Mouse (Mus musculus) forebrain, embryonic 12.5 days (tissue): ENCODE results near the gene Isoc2a. TPM values are rescaled to one million over a fixed set of nuclear protein-coding genes. Genes with fewer than 3 reads are reported as not detected.
A peak's percentile ranks its signal among the peaks of the same experiment; 100 is the strongest.

ENCODE experiments used
- ATAC-seq: fragments of 200-750 bp; cut with Nextera tagmentation; 2 replicates; pipeline ENCODE4 v1.8.0; 2017; ENCODE audit warnings: moderate TSS enrichment; ENCODE audit not compliant: low FRiP score
- H3K27ac ChIP-seq: fragments of 300-500 bp; sonication (generic); 2 replicates; pipeline ENCODE4 v1.5.1; 2016; ENCODE audit warnings: mild to moderate bottlenecking
- H3K27me3 ChIP-seq: fragments of 300-500 bp; sonication (generic); 2 replicates; pipeline ENCODE4 v1.6.1; 2016; ENCODE audit warnings: mild to moderate bottlenecking
- H3K36me3 ChIP-seq: fragments of 300-500 bp; sonication (generic); replicated peaks from 2 replicates; pipeline ENCODE4 v1.6.1; 2016; ENCODE audit warnings: mild to moderate bottlenecking
- H3K4me1 ChIP-seq: fragments of 300-500 bp; sonication (generic); 2 replicates; pipeline ENCODE4 v1.6.1; 2016
- H3K4me2 ChIP-seq: fragments of 300-500 bp; sonication (generic); 2 replicates; pipeline ENCODE4 v1.6.1; 2016; ENCODE audit warnings: mild to moderate bottlenecking, moderate library complexity
- H3K4me3 ChIP-seq: fragments of 300-500 bp; sonication (generic); replicated peaks from 2 replicates; pipeline ENCODE4 v1.5.1; 2016; ENCODE audit warnings: mild to moderate bottlenecking
- H3K9ac ChIP-seq: fragments of 300-500 bp; sonication (generic); 2 replicates; pipeline ENCODE4 v1.6.1; 2016; ENCODE audit warnings: mild to moderate bottlenecking
- H3K9me3 ChIP-seq: fragments of 300-500 bp; sonication (generic); 2 replicates; pipeline ENCODE4 v1.6.1; 2016
- WGBS: fragments of 180-500 bp; shearing (Covaris S2); methylation state at CpG from one replicate; pipeline ENCODE4 v1.1.7; 2016; 5-methylcytosine and 5-hydroxymethylcytosine counted together
- polyA plus RNA-seq: library from polyadenylated mRNA; unstranded; fragments of >200 nt; fragmentation: Nextera tagmentation; extraction: Ambion mirVana; gene quantifications from 2 replicates; pipeline ENCODE4 v1.2.1, GENCODE M21; 2016

Gene Isoc2a
- polyA plus RNA-seq, 1 experiment from 2014 or later, result 0.89 TPM

GRCm38 (mm10) chr7:4933103-4933502 is 56.1 kb downstream of the Isoc2a start:
- Histone ChIP-seq H3K36me3 (no peaks in the 10 kb centered on the region), H3K27me3 (no peaks in the 10 kb centered on the region), H3K4me1 (no peaks in the 10 kb centered on the region), H3K27ac (no peak overlapping the region), H3K4me2 (no peak overlapping the region), H3K4me3 (no peak overlapping the region), H3K9ac (no peak overlapping the region), H3K9me3 (0 out of 2 replicates have a peak, but pooled peaks cover 7% of the 10 kb centered on the region)
- WGBS, result 84% methylated on average over 12 of the region's 12 CpGs
- ATAC-seq, result no peak

- no peak for ATAC-seq
- H3K9ac ChIP-seq, result no peak overlapping the region
- H3K36me3 ChIP-seq, result no peaks in the 10 kb centered on the region
- H3K4me1 ChIP-seq, result no peaks in the 10 kb centered on the region
- H3K27me3 ChIP-seq, result no peaks in the 10 kb centered on the region
- H3K4me2 ChIP-seq, result no peak overlapping the region
- no peak overlapping the region for H3K27ac ChIP-seq
- 74% methylated on average over 4 of the region's 4 CpGs for WGBS
- H3K9me3 ChIP-seq, result 0 out of 2 replicates have a peak, but pooled peaks cover 7% of the 10 kb centered on the region
- no peak overlapping the region for H3K4me3 ChIP-seq
Measured at GRCm38 (mm10) chr7:4934160-4934914, 57.4 kb downstream of the Isoc2a start.

- Histone ChIP-seq H3K4me3 (no peak overlapping the region), H3K4me1 (no peaks in the 10 kb centered on the region), H3K4me2 (no peak overlapping the region), H3K36me3 (no peaks in the 10 kb centered on the region), H3K9me3 (0 out of 2 replicates have a peak, but pooled peaks cover 7% of the 10 kb centered on the region), H3K9ac (no peak overlapping the region), H3K27ac (no peak overlapping the region), H3K27me3 (no peaks in the 10 kb centered on the region)
- no peak for ATAC-seq
- WGBS, result 84% methylated on average over 10 of the region's 10 CpGs
Measured at GRCm38 (mm10) chr7:4936832-4937231, 59.9 kb downstream of the Isoc2a start.

- H3K27me3 ChIP-seq, result no peaks in the 10 kb centered on the region
- H3K9ac ChIP-seq, result no peak overlapping the region
- H3K4me1 ChIP-seq, result no peaks in the 10 kb centered on the region
- H3K4me3 ChIP-seq, result no peak overlapping the region
- ATAC-seq, result no peak
- WGBS, result 87% methylated on average over 10 of the region's 11 CpGs
- H3K36me3 ChIP-seq, result no peaks in the 10 kb centered on the region
- H3K27ac ChIP-seq, result no peak overlapping the region
- H3K9me3 ChIP-seq, result 0 out of 2 replicates have a peak, but pooled peaks cover 7% of the 10 kb centered on the region
- H3K4me2 ChIP-seq, result no peak overlapping the region
Measured at GRCm38 (mm10) chr7:4937392-4937791, 60.4 kb downstream of the Isoc2a start.

GRCm38 (mm10) chr7:4938456-4938855 is 61.5 kb downstream of the Isoc2a start:
- 0 out of 2 replicates have a peak, but pooled peaks cover 7% of the 10 kb centered on the region for H3K9me3 ChIP-seq
- no peak overlapping the region for H3K4me3 ChIP-seq
- no peak overlapping the region for H3K27ac ChIP-seq
- WGBS, result 30% methylated on average over 2 of the region's 2 CpGs
- ATAC-seq, result no peak; the same call in 1 of the 2 replicates
- H3K36me3 ChIP-seq, result no peaks in the 10 kb centered on the region
- H3K4me1 ChIP-seq, result peaks cover 2% of the 10 kb centered on the region; the same call in 1 of the 2 replicates
- H3K27me3 ChIP-seq, result no peaks in the 10 kb centered on the region
- no peak overlapping the region for H3K9ac ChIP-seq
- H3K4me2 ChIP-seq, result no peak overlapping the region

GRCm38 (mm10) chr7:4940068-4940479 is 63.1 kb downstream of the Isoc2a start:
- no peak overlapping the region for H3K27ac ChIP-seq
- no peak overlapping the region for H3K9ac ChIP-seq
- WGBS, result 21% methylated on average over 9 of the region's 9 CpGs
- peaks cover 4% of the 10 kb centered on the region; the same call in 1 of the 2 replicates for H3K4me1 ChIP-seq
- no peaks in the 10 kb centered on the region for H3K9me3 ChIP-seq
- no peak overlapping the region for H3K4me2 ChIP-seq
- H3K36me3 ChIP-seq, result no peaks in the 10 kb centered on the region
- ATAC-seq, result peak; percentile 67; the same call in 1 of the 2 replicates
- no peak overlapping the region for H3K4me3 ChIP-seq
- no peaks in the 10 kb centered on the region for H3K27me3 ChIP-seq

GRCm38 (mm10) chr7:4942673-4943072 is 65.7 kb downstream of the Isoc2a start:
- WGBS, result 56% methylated on average over 5 of the region's 5 CpGs
- Histone ChIP-seq H3K4me3 (no peak overlapping the region), H3K27me3 (no peaks in the 10 kb centered on the region), H3K27ac (no peak overlapping the region), H3K4me1 (peaks cover 4% of the 10 kb centered on the region; the same call in 1 of the 2 replicates), H3K36me3 (no peaks in the 10 kb centered on the region), H3K9me3 (no peaks in the 10 kb centered on the region), H3K9ac (no peak overlapping the region), H3K4me2 (no peak overlapping the region)
- ATAC-seq, result no peak

GRCm38 (mm10) chr7:4943223-4943815 is 66.4 kb downstream of the Isoc2a start:
- no peaks in the 10 kb centered on the region for H3K36me3 ChIP-seq
- WGBS, result 19% methylated on average over 15 of the region's 15 CpGs
- no peak overlapping the region; the same call in 1 of the 2 replicates for H3K9ac ChIP-seq
- no peaks in the 10 kb centered on the region for H3K27me3 ChIP-seq
- peak overlapping the region; percentile 28 for H3K4me3 ChIP-seq
- peak; percentile 76 for ATAC-seq
- H3K4me2 ChIP-seq, result peak overlapping the region; percentile 45
- H3K27ac ChIP-seq, result no peak overlapping the region
- H3K9me3 ChIP-seq, result no peaks in the 10 kb centered on the region
- peaks cover 4% of the 10 kb centered on the region; the same call in 1 of the 2 replicates for H3K4me1 ChIP-seq

Other genes with a start within 250 kb of the Isoc2a start
- 3.7 and 5.1 TPM in 2 replicates for gene Tmem86b, start 245.7 kb upstream of the Isoc2a start, polyA plus RNA-seq
- 15.4 and 25.3 TPM in 2 replicates for gene Ppp6r1, start 218.1 kb upstream of the Isoc2a start, polyA plus RNA-seq
- 112 and 114 TPM in 2 replicates for gene Hspbp1, start 192.1 kb upstream of the Isoc2a start, polyA plus RNA-seq
- 3.6 and 3.8 TPM in 2 replicates for gene Brsk1, start 186.5 kb upstream of the Isoc2a start, polyA plus RNA-seq
- gene Tmem150b, start 151.9 kb upstream of the Isoc2a start, polyA plus RNA-seq, result 0.27 and 0.35 TPM in 2 replicates
- 78.9 and 94.2 TPM in 2 replicates for gene Kmt5c, start 137.0 kb upstream of the Isoc2a start, polyA plus RNA-seq
- gene Cox6b2, start 124.1 kb upstream of the Isoc2a start, polyA plus RNA-seq, result 31.3 and 32.5 TPM in 2 replicates
- not detected in 2 replicates for gene Fam71e2, start 105.9 kb upstream of the Isoc2a start, polyA plus RNA-seq
- 0.24 and 0.77 TPM in 2 replicates for gene Il11, start 94.3 kb upstream of the Isoc2a start, polyA plus RNA-seq
- gene Tmem190, start 94.2 kb upstream of the Isoc2a start, polyA plus RNA-seq, result not detected in 2 replicates
- 2.7 and 3.6 TPM in 2 replicates for gene Tmem238, start 87.5 kb upstream of the Isoc2a start, polyA plus RNA-seq
- 306 and 310 TPM in 2 replicates for gene Rpl28, start 84.3 kb upstream of the Isoc2a start, polyA plus RNA-seq
- gene Ube2s, start 64.6 kb upstream of the Isoc2a start, polyA plus RNA-seq, result 434 and 445 TPM in 2 replicates
- gene Shisa7, start 32.5 kb upstream of the Isoc2a start, polyA plus RNA-seq, result 4.0 and 4.6 TPM in 2 replicates
- gene Isoc2b, start 6.9 kb upstream of the Isoc2a start, polyA plus RNA-seq, result 2.1 and 2.7 TPM in 2 replicates
- 0.24 and 0.41 TPM in 2 replicates for gene Gm36210, start 29.4 kb downstream of the Isoc2a start, polyA plus RNA-seq
- 4.0 and 4.6 TPM in 2 replicates for gene Zfp628, start 38.1 kb downstream of the Isoc2a start, polyA plus RNA-seq
- gene Nat14, start 44.9 kb downstream of the Isoc2a start, polyA plus RNA-seq, result 18.1 and 19.4 TPM in 2 replicates
- 0.89 and 1.4 TPM in 2 replicates for gene Ssc5d, start 48.6 kb downstream of the Isoc2a start, polyA plus RNA-seq
- gene Sbk2, start 87.3 kb downstream of the Isoc2a start, polyA plus RNA-seq, result not detected in 2 replicates
- not detected in 2 replicates for gene Sbk3, start 94.0 kb downstream of the Isoc2a start, polyA plus RNA-seq
- 55.9 and 56.9 TPM in 2 replicates for gene Zfp579, start 119.0 kb downstream of the Isoc2a start, polyA plus RNA-seq
- gene Zfp524, start 137.3 kb downstream of the Isoc2a start, polyA plus RNA-seq, result 9.5 and 9.6 TPM in 2 replicates
- gene Fiz1, start 137.5 kb downstream of the Isoc2a start, polyA plus RNA-seq, result 64.9 and 67.3 TPM in 2 replicates
- 0.69 TPM in 1 of 2 replicates, not detected in the other for gene Gm44973, start 138.3 kb downstream of the Isoc2a start, polyA plus RNA-seq
- 6.7 and 7.3 TPM in 2 replicates for gene Zfp865, start 143.2 kb downstream of the Isoc2a start, polyA plus RNA-seq
- gene Ccdc106, start 143.4 kb downstream of the Isoc2a start, polyA plus RNA-seq, result 11.0 and 12.8 TPM in 2 replicates
- gene 4632433K11Rik, start 157.0 kb downstream of the Isoc2a start, polyA plus RNA-seq, result not detected in 2 replicates
- 4.0 and 4.5 TPM in 2 replicates for gene Zfp784, start 161.3 kb downstream of the Isoc2a start, polyA plus RNA-seq
- gene Zfp580, start 174.4 kb downstream of the Isoc2a start, polyA plus RNA-seq, result 44.9 and 46.3 TPM in 2 replicates
- gene U2af2, start 185.0 kb downstream of the Isoc2a start, polyA plus RNA-seq, result 165 and 166 TPM in 2 replicates
- 62.9 and 66.4 TPM in 2 replicates for gene Epn1, start 203.1 kb downstream of the Isoc2a start, polyA plus RNA-seq
- gene Rfpl4, start 239.8 kb downstream of the Isoc2a start, polyA plus RNA-seq, result not detected in 2 replicates
- 0.40 and 0.51 TPM in 2 replicates for gene Rasl2-9, start 248.8 kb downstream of the Isoc2a start, polyA plus RNA-seq